Mouse (Mus musculus): ENCODE data around the gene Gstcd.

Gene Gstcd

GRCm38 (mm10) chr3:132942778-132943177 lies 149.1 kb downstream of the Gstcd start:
- no peak for DNase-seq (ENCODE audit: extremely low read depth, low read depth)

GRCm38 (mm10) chr3:132940181-132940990 lies 151.4 kb downstream of the Gstcd start:
- no peak for DNase-seq (ENCODE audit: extremely low read depth, low read depth)

GRCm38 (mm10) chr3:132939006-132939405 lies 152.8 kb downstream of the Gstcd start:
- no peak for DNase-seq (ENCODE audit: extremely low read depth, low read depth)

- DNase-seq (ENCODE audit: extremely low read depth, low read depth): no peak
Observed at GRCm38 (mm10) chr3:132934649-132935048, 157.2 kb downstream of the Gstcd start.

Data from MEL-GATA-1-ER (cell line).